15 mouse cellular contexts compared by ENCODE assay signal in the genomic region with DNA sequence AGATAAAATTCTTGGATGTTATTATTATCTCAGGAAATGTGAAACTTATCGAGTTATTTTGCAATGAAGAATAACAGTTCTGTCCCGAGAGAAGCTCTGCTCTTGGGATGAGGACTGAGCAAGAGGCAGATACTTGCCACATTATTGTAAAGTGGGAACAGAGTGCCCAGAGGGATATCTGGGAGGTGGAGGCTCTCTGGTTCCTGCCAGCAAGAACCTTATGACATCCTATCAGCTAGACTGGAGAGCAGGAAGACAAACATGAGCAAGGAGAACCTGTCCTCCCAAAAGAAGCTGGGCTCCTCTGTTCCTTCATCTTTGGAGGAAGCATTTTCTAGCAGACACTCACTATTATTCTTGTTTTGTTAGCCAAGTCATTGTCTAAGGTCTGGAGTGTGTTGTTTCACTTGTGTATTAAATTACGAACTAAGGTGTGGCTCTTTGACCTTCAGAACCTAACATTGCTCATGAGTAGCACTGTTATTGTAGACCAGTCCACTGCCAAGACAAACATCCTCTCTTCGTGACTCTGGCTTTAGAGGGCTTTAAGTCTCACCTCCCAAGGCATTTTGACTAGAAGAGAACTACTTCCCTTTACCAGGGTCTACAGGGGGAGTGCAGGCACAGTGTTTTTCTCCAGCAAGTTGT.
A peak's percentile ranks its signal among the peaks of the same experiment; 100 is the strongest.
DNase-seq lines count a peak whose midpoint lies in the region; ATAC-seq and TF ChIP-seq lines count a peak whose summit lies in the region.
"Had no signal": no experiment of that assay in that cellular context is flagged by ENCODE, and none has a peak within 500 bp of the region (broad histone marks: within the 10 kb centered on the region; RNA-seq: fewer than 3 reads in every experiment).

No protein-coding gene starts in this region.

- H3K27me3 ChIP-seq in heart, adult 2 months (ENCODE audit: control insufficient read depth, insufficient read depth, low read length) = no peaks in the 10 kb centered on the region
- H3K27me3 ChIP-seq in heart, embryonic 10.5 days (ENCODE audit: insufficient read depth, poor library complexity, severe bottlenecking) = no peaks in the 10 kb centered on the region
- no peaks in the 10 kb centered on the region for H3K27me3 ChIP-seq in Patski
- H3K27me3 ChIP-seq in heart, embryonic 12.5 days (replicated peaks) = no peaks in the 10 kb centered on the region
- H3K27me3 ChIP-seq in lung, postnatal 0 days (replicated peaks; ENCODE audit: insufficient read depth, low read length) = no peaks in the 10 kb centered on the region
- H3K27me3 ChIP-seq: embryonic facial prominence, embryonic 13.5 days; forebrain, embryonic 12.5 days had no signal

- H3K4me1 ChIP-seq in heart, adult 2 months (ENCODE audit: control insufficient read depth, insufficient read depth, low read length) = peaks cover 7% of the 10 kb centered on the region
- no peaks in the 10 kb centered on the region for H3K4me1 ChIP-seq in heart, embryonic 10.5 days
- H3K4me1 ChIP-seq in heart, embryonic 12.5 days (replicated peaks) = no peaks in the 10 kb centered on the region
- peaks cover 3% of the 10 kb centered on the region; the same call in 1 of the 2 replicates for H3K4me1 ChIP-seq in lung, postnatal 0 days (ENCODE audit: insufficient read depth, low read depth, low read length)
- H3K4me1 ChIP-seq: embryonic facial prominence, embryonic 13.5 days; forebrain, embryonic 12.5 days had no signal

- in situ Hi-C loops in Patski (cut with MboI; ENCODE audit: low pct_unique_long_range_greater_than_20kb) = no loop called here

- 0 out of 2 replicates have a peak, but pooled peaks have one; percentile 5 for TF ChIP-seq POLR2A in heart, adult 2 months (IDR thresholded peaks at IDR 0.05; ENCODE audit: insufficient read depth, low read depth, low read length)

- H3K4me2 ChIP-seq in heart, embryonic 12.5 days = no peak overlapping the region
- no peak overlapping the region for H3K4me2 ChIP-seq in lung, postnatal 0 days (replicated peaks; ENCODE audit: low read depth, low read length)
- H3K4me2 ChIP-seq: embryonic facial prominence, embryonic 13.5 days; forebrain, embryonic 12.5 days had no signal

- H3K9me3 ChIP-seq in heart, embryonic 10.5 days = no peaks in the 10 kb centered on the region
- H3K9me3 ChIP-seq in heart, embryonic 12.5 days (replicated peaks) = no peaks in the 10 kb centered on the region
- no peaks in the 10 kb centered on the region for H3K9me3 ChIP-seq in lung, postnatal 0 days (ENCODE audit: low read length)
- H3K9me3 ChIP-seq: embryonic facial prominence, embryonic 13.5 days; forebrain, embryonic 12.5 days had no signal

- peak overlapping the region; percentile 34; the same call in 1 of the 2 replicates for H3K9ac ChIP-seq in heart, adult 2 months (ENCODE audit: low read depth, low read length)
- no peak overlapping the region for H3K9ac ChIP-seq in heart, embryonic 12.5 days
- no peak overlapping the region for H3K9ac ChIP-seq in lung, postnatal 0 days (replicated peaks; ENCODE audit: low read depth)
- H3K9ac ChIP-seq: embryonic facial prominence, embryonic 13.5 days; forebrain, embryonic 12.5 days had no signal

- peak overlapping the region; percentile 42 for H3K27ac ChIP-seq in heart, adult 2 months
- H3K27ac ChIP-seq in heart, embryonic 10.5 days = no peak overlapping the region
- H3K27ac ChIP-seq in heart, embryonic 12.5 days (ENCODE audit: poor library complexity, severe bottlenecking) = no peak overlapping the region
- H3K27ac ChIP-seq in lung, postnatal 0 days (ENCODE audit: low read length) = no peak overlapping the region
- H3K27ac ChIP-seq: embryonic facial prominence, embryonic 13.5 days; forebrain, embryonic 12.5 days had no signal

- H3K36me3 ChIP-seq in heart, adult 2 months (ENCODE audit: control insufficient read depth, insufficient read depth, low read length) = peaks cover 2% of the 10 kb centered on the region; the same call in 1 of the 2 replicates
- H3K36me3 ChIP-seq in heart, embryonic 10.5 days = no peaks in the 10 kb centered on the region
- no peaks in the 10 kb centered on the region for H3K36me3 ChIP-seq in heart, embryonic 12.5 days
- H3K36me3 ChIP-seq in lung, postnatal 0 days (ENCODE audit: insufficient read depth, low read length) = no peaks in the 10 kb centered on the region
- H3K36me3 ChIP-seq: embryonic facial prominence, embryonic 13.5 days; forebrain, embryonic 12.5 days had no signal

- WGBS in heart, adult 2 months = 35% methylated on average over 4 of the region's 4 CpGs
- 59% methylated on average over 4 of the region's 4 CpGs for WGBS in heart, embryonic 10.5 days
- WGBS in heart, embryonic 12.5 days = 55% methylated on average over 4 of the region's 4 CpGs
- 32% methylated on average over 4 of the region's 4 CpGs for WGBS in lung, postnatal 0 days

- peak; percentile 31 for ATAC-seq in Patski
- ATAC-seq in heart, embryonic 12.5 days (ENCODE audit: insufficient number of reproducible peaks, low FRiP score) = peak; percentile 86
- ATAC-seq in lung, postnatal 0 days = peak; percentile 94
- ATAC-seq: inflammation-experienced regulatory T-cells, adult 6 months had no signal

- CTCF ChIA-PET in Patski (lab: Charles Lee) = interaction anchor here (1.7 to 1.8 kb wide), 2 partner anchors 11 to 50 kb away, joined by 3 to 6 read pairs; no protein-coding TSS in a partner anchor

- peak in 1 of 2 experiments; percentile 27 for DNase-seq in heart, adult 2 months
- DNase-seq in heart, embryonic 10.5 days (ENCODE audit: low spot score) = no peak
- DNase-seq in Patski (ENCODE audit: low read depth, low spot score) = no peak
- DNase-seq in lung, postnatal 0 days (ENCODE audit: low spot score) = peak; percentile 81
- no peak for DNase-seq in left cerebral cortex, adult 11 months (ENCODE audit: low spot score)
- no peak for DNase-seq in frontal cortex, postnatal 14 days (ENCODE audit: low spot score in 2 of 2)
- no peak for DNase-seq in thymus, postnatal 10 days (ENCODE audit: low spot score in 2 of 2)
- DNase-seq: cerebellum, adult 11 months; liver; midbrain, embryonic 14.5 days; thymus, postnatal 4 days had no signal

- no peak for TF ChIP-seq CTCF in heart, adult 2 months (IDR thresholded peaks at IDR 0.05)
- TF ChIP-seq CTCF in Patski (IDR thresholded peaks at IDR 0.05) = no peak
- no peak for TF ChIP-seq CTCF in lung, postnatal 0 days (IDR thresholded peaks at IDR 0.05)

- no peaks in the 10 kb centered on the region for H3K79me2 ChIP-seq in heart, adult 2 months (replicated peaks; ENCODE audit: control insufficient read depth, insufficient read depth, low read length)

- intact Hi-C loops in heart, adult 2 months (cut with DNase I) = loop anchor here (5.0 kb wide), 1 partner anchor 71 kb away; a partner anchor contains a TSS

- POLR2A ChIA-PET in Patski (lab: Charles Lee) = no interaction called here

- no peak overlapping the region for H3K4me3 ChIP-seq in heart, adult 2 months
- no peak overlapping the region for H3K4me3 ChIP-seq in heart, embryonic 10.5 days
- no peak overlapping the region for H3K4me3 ChIP-seq in heart, embryonic 12.5 days
- no peak overlapping the region for H3K4me3 ChIP-seq in lung, postnatal 0 days (ENCODE audit: low read depth, low read length)
- H3K4me3 ChIP-seq: embryonic facial prominence, embryonic 13.5 days; forebrain, embryonic 12.5 days had no signal

- no peak for TF ChIP-seq EP300 in heart, adult 2 months (IDR thresholded peaks at IDR 0.05; ENCODE audit: insufficient read depth, low read depth, low read length)
- peak; percentile 49; the same call in 1 of the 2 replicates for TF ChIP-seq EP300 in lung, postnatal 0 days (IDR thresholded peaks at IDR 0.05)

Comparison
In these comparisons a context has a peak if more than half of its experiments do, and no peak if none do; other contexts are left out.
1. ATAC-seq: peak in every context shown above with its lines; median percentile 94 in lung, postnatal 0 days; 86 in heart, embryonic 12.5 days; 31 in Patski.